Mouse (Mus musculus) stomach, postnatal 0 days (tissue): Measurements from ENCODE around the gene Atxn1. TPM values are rescaled to one million over a fixed set of nuclear protein-coding genes. Genes with fewer than 3 reads are reported as not detected.

Source experiments
- ATAC-seq: fragments of 200-750 bp; cut with Nextera tagmentation; 2 replicates; pipeline ENCODE4 v1.8.0; 2017; ENCODE audit not compliant: low FRiP score, low TSS enrichment
- DNase-seq: peaks from one replicate; pipeline ENCODE4 v3.0.0-alpha.2; 2016; ENCODE audit warnings: low spot score
- H3K27ac ChIP-seq: fragments of 300-500 bp; sonication (generic); replicated peaks from 2 replicates; pipeline ENCODE4 v1.5.1; 2014; ENCODE audit warnings: mild to moderate bottlenecking, control low read depth
- H3K27me3 ChIP-seq: fragments of 300-500 bp; sonication (generic); 2 replicates; pipeline ENCODE4 v1.6.1; 2014; ENCODE audit warnings: low read length; ENCODE audit not compliant: control insufficient read depth, insufficient read depth
- H3K36me3 ChIP-seq: fragments of 300-500 bp; sonication (generic); 2 replicates; pipeline ENCODE4 v1.6.1; 2014; ENCODE audit warnings: low read length, mixed read lengths; ENCODE audit not compliant: control insufficient read depth, insufficient read depth
- H3K4me1 ChIP-seq: fragments of 300-500 bp; sonication (generic); replicated peaks from 2 replicates; pipeline ENCODE4 v1.6.1; 2014; ENCODE audit warnings: antibody characterized with exemption; ENCODE audit not compliant: control insufficient read depth, insufficient read depth
- H3K4me2 ChIP-seq: fragments of 300-500 bp; sonication (generic); replicated peaks from 2 replicates; pipeline ENCODE4 v1.6.1; 2014; ENCODE audit warnings: low read depth, mild to moderate bottlenecking, control low read depth, moderate library complexity
- H3K4me3 ChIP-seq: fragments of 300-500 bp; sonication (generic); 2 replicates; pipeline ENCODE4 v1.5.1; 2014; ENCODE audit warnings: low read depth, low read length, control low read depth
- H3K9ac ChIP-seq: fragments of 300-500 bp; sonication (generic); 2 replicates; pipeline ENCODE4 v1.6.1; 2014; ENCODE audit warnings: mild to moderate bottlenecking, low read length, control low read depth, mixed read lengths
- H3K9me3 ChIP-seq: fragments of 300-500 bp; sonication (generic); 2 replicates; pipeline ENCODE4 v1.6.1; 2016; ENCODE audit warnings: low read length; ENCODE audit not compliant: control insufficient read depth
- CTCF ChIP-seq: IDR thresholded peaks from 2 replicates; pipeline ENCODE4 v1.5.1; 2016; ENCODE audit warnings: antibody characterized with exemption, low read depth, mild to moderate bottlenecking, moderate library complexity
- EP300 ChIP-seq: optimal IDR thresholded peaks from 2 replicates; pipeline ENCODE3; 2016; ENCODE audit warnings: antibody characterized with exemption
- WGBS: fragments of 180-500 bp; shearing (Covaris S2); extraction: QIAGEN DNeasy Blood & Tissue Kit; methylation state at CpG from one replicate; pipeline ENCODE4 v1.1.7; 2014; 5-methylcytosine and 5-hydroxymethylcytosine counted together
- polyA plus RNA-seq: library from polyadenylated mRNA; unstranded; fragments of >200 nt; fragmentation: Nextera tagmentation; extraction: Ambion mirVana; gene quantifications from 2 replicates; pipeline ENCODE4 v1.2.1, GENCODE M21; 2015

Gene Atxn1
- polyA plus RNA-seq, 1 experiment from 2014 or later, result 7.0 TPM

GRCm38 (mm10) chr13:45931891-45932290 is 32.9 kb downstream of the Atxn1 start:
- H3K27ac ChIP-seq, result 0 out of 2 replicates have a peak overlapping the region, but pooled peaks have one; percentile 8
- no peak overlapping the region for H3K4me2 ChIP-seq
- DNase-seq, result no peak
- 70% methylated on average over 1 of the region's 1 CpGs for WGBS
- no peak overlapping the region for H3K9ac ChIP-seq
- H3K27me3 ChIP-seq, result no peaks in the 10 kb centered on the region
- TF ChIP-seq EP300, result no peak
- peak; percentile 60 for TF ChIP-seq CTCF
- no peaks in the 10 kb centered on the region for H3K9me3 ChIP-seq
- H3K36me3 ChIP-seq, result no peaks in the 10 kb centered on the region
- ATAC-seq, result no peak
- no peak overlapping the region for H3K4me3 ChIP-seq
- no peaks in the 10 kb centered on the region for H3K4me1 ChIP-seq

DNA sequence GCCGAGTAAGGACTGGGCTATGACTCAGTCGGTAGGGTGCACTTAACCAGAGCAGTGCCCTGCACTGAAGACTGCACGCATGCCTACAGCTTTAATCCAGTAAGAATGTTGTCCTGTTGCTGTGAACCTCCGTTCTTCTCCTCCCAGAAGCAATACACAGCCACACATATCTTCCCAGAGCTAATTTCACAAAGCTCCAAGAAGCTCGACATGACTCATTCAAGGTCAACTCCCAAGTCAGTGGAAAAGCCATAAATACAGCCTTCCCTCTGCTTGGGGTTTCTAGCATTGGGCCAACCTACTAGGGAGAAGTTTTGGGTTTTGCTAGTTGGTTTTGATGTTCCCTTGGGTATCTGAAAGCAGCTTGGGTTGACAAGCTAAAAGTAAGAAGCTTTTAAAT is 33.6 kb downstream of the Atxn1 start:
- H3K4me2 ChIP-seq, result no peak overlapping the region

DNA sequence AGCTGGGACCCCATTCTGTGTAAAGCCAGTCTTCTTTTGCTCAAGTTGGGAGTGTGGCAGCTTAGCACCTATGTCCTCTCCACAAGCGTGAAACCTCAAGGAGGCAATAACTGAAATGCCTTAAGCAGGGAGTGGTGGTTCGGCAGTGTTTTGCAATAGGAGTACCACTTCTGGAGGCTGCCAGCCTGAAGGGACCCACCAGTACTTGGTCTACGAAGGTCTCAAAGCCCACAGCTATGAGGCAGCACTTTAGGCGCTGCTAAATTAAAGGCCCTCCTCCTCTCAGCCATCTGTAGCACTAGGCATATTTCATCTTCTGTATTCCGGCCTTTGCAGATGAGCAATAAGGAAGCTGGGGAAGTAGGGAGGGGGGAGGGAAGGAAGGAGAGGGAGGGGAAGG is 35.1 kb downstream of the Atxn1 start:
- DNase-seq, result no peak
- no peak for TF ChIP-seq CTCF
- TF ChIP-seq EP300, result no peak
- no peak for ATAC-seq
- no peaks in the 10 kb centered on the region for H3K36me3 ChIP-seq
- H3K27ac ChIP-seq, result no peak overlapping the region
- no peak overlapping the region for H3K4me2 ChIP-seq
- no peaks in the 10 kb centered on the region for H3K27me3 ChIP-seq
- H3K9ac ChIP-seq, result no peak overlapping the region
- 52% methylated on average over 5 of the region's 5 CpGs for WGBS
- no peaks in the 10 kb centered on the region for H3K9me3 ChIP-seq
- H3K4me3 ChIP-seq, result no peak overlapping the region
- no peaks in the 10 kb centered on the region for H3K4me1 ChIP-seq

More for the DNA sequence above, 33.6 kb downstream of the Atxn1 start:
- Histone ChIP-seq H3K27me3 (no peaks in the 10 kb centered on the region), H3K36me3 (no peaks in the 10 kb centered on the region), H3K4me1 (no peaks in the 10 kb centered on the region), H3K9me3 (no peaks in the 10 kb centered on the region), H3K27ac (no peak overlapping the region), H3K4me3 (no peak overlapping the region), H3K9ac (no peak overlapping the region)
- DNase-seq (no peak), ATAC-seq (no peak)
- TF ChIP-seq EP300, result no peak
- WGBS, result 58% methylated on average over 5 of the region's 5 CpGs

DNA sequence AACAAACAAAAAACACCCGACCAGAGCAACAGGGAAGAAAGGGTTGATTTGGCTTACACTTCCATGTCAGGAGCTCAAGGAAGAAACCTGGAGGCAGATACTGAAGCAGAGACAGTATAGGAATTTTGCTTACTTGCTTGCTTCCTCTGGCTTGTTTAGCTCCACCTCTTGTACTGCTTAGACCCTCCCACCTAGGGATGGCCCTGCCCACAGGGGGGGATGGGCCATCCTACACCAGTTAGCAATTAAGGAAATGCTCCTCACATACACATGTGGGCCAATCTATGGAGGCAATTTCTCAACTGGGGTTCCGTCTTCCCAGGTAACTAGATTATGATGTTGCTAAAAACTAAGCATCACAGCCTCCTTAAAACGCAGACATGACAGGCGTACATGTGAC is 39.5 kb downstream of the Atxn1 start:
- DNase-seq (no peak), ATAC-seq (no peak)
- H3K4me3 ChIP-seq, result no peak overlapping the region
- H3K27ac ChIP-seq, result peak overlapping the region; percentile 61
- H3K9ac ChIP-seq, result no peak overlapping the region
- TF ChIP-seq CTCF, result no peak
- TF ChIP-seq EP300, result no peak
- no peaks in the 10 kb centered on the region for H3K4me1 ChIP-seq
- 80% methylated on average over 4 of the region's 4 CpGs for WGBS
- H3K9me3 ChIP-seq, result no peaks in the 10 kb centered on the region
- no peak overlapping the region for H3K4me2 ChIP-seq
- no peaks in the 10 kb centered on the region for H3K27me3 ChIP-seq
- no peaks in the 10 kb centered on the region for H3K36me3 ChIP-seq

DNA sequence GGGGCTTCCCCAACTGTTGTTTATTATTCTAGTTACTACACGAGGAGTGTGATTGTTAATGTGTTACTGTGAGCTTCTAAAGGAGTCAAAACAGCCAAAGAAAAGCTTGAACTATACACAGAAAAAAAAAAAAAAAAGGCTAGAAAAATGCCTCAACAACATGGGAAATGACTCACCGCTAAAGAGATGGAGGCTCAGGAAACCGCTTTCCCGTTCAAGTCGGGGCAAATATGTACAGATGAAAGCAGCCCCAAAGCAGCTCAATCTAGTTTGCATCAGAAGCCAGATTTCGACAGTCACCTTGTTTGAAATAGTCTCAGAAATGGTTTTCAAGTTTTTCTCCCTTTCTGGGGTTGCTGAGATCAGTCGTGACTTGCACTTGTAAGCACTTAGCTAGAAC is 40.3 kb downstream of the Atxn1 start:
- WGBS, result 47% methylated on average over 7 of the region's 7 CpGs
- Histone ChIP-seq H3K27ac (peak overlapping the region; percentile 61), H3K9me3 (no peaks in the 10 kb centered on the region), H3K36me3 (no peaks in the 10 kb centered on the region), H3K4me1 (no peaks in the 10 kb centered on the region), H3K4me2 (no peak overlapping the region), H3K4me3 (no peak overlapping the region), H3K9ac (no peak overlapping the region), H3K27me3 (no peaks in the 10 kb centered on the region)
- TF ChIP-seq EP300, result no peak
- no peak for TF ChIP-seq CTCF
- no peak for DNase-seq
- ATAC-seq, result no peak

DNA sequence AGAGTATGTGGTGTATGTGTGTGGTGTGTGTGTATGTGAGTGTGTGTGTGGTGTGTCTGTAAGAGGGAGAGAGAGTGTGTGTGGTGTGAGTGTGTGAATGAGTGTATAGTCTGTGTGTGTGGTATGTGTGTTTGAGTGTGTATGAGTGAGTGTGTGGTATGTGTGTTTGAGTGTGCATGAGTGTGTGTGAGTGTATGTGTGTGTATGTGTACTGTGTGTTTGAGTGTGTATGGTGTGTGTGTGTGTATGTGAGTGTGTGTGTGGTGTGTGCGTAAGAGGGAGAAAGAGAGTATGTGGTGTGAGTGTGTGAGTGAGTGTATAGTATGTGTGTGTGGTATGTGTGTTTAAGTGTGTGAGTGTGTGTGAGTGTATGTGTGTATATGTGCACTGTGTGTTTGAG is 41.7 kb downstream of the Atxn1 start:
- WGBS, result 94% methylated on average over 1 of the region's 1 CpGs
- DNase-seq (no peak), ATAC-seq (no peak; the same call in 1 of the 2 replicates)
- Histone ChIP-seq H3K9me3 (no peaks in the 10 kb centered on the region), H3K4me1 (no peaks in the 10 kb centered on the region), H3K27me3 (no peaks in the 10 kb centered on the region), H3K27ac (peak overlapping the region; percentile 25; the same call in 1 of the 2 replicates), H3K9ac (no peak overlapping the region), H3K36me3 (no peaks in the 10 kb centered on the region), H3K4me3 (no peak overlapping the region), H3K4me2 (no peak overlapping the region)
- TF ChIP-seq EP300, result no peak
